ENCODE assay signal across 19 mouse cellular contexts in genomic region chr5:150453490-150453889, GRCm38 (mm10).
A peak's percentile ranks its signal among the peaks of the same experiment; 100 is the strongest.
DNase-seq lines count a peak whose midpoint lies in the region; ATAC-seq and TF ChIP-seq lines count a peak whose summit lies in the region.
"Had no signal": no experiment of that assay in that cellular context is flagged by ENCODE, and none has a peak within 500 bp of the region (broad histone marks: within the 10 kb centered on the region; RNA-seq: fewer than 3 reads in every experiment).

No protein-coding gene starts in this region.

- H3K9me3 ChIP-seq in heart, embryonic 13.5 days, result peaks cover 17% of the 10 kb centered on the region; the same call in 1 of the 2 replicates
- H3K9me3 ChIP-seq in liver, postnatal 0 days (ENCODE audit: low read length), result no peaks in the 10 kb centered on the region; the same call in 1 of the 2 replicates
- H3K9me3 ChIP-seq in liver, embryonic 12.5 days (replicated peaks), result peaks cover 20% of the 10 kb centered on the region
- H3K9me3 ChIP-seq in MEL (replicated peaks; ENCODE audit: insufficient read depth, low read length), result no peaks in the 10 kb centered on the region
- H3K9me3 ChIP-seq: limb, embryonic 10.5 days; midbrain, embryonic 15.5 days had no signal

- TF ChIP-seq POLR2A in MEL (IDR thresholded peaks at IDR 0.05; ENCODE audit: control insufficient read depth in 1 of 2, insufficient read depth in 1 of 2, low read depth in 1 of 2, low read length in 2 of 2, poor library complexity in 1 of 2), result no peak
- no peak for TF ChIP-seq POLR2A in small intestine, adult 2 months (IDR thresholded peaks at IDR 0.05; ENCODE audit: low read depth, low read length)

- ATAC-seq in heart, embryonic 13.5 days (ENCODE audit: extremely low read depth, insufficient number of reproducible peaks, low FRiP score, low TSS enrichment), result peak; percentile 11; the same call in 1 of the 2 replicates
- ATAC-seq in liver, postnatal 0 days, result no peak
- ATAC-seq in liver, embryonic 12.5 days, result no peak
- ATAC-seq: forebrain, embryonic 16.5 days; midbrain, embryonic 15.5 days had no signal

- H3K27me3 ChIP-seq in heart, embryonic 13.5 days (replicated peaks), result no peaks in the 10 kb centered on the region
- H3K27me3 ChIP-seq in liver, postnatal 0 days (ENCODE audit: insufficient read depth, low read length), result no peaks in the 10 kb centered on the region
- no peaks in the 10 kb centered on the region for H3K27me3 ChIP-seq in liver, embryonic 12.5 days (replicated peaks)
- no peaks in the 10 kb centered on the region for H3K27me3 ChIP-seq in MEL (ENCODE audit: control insufficient read depth in 1 of 2, insufficient read depth in 2 of 2, low read length in 2 of 2)
- no peaks in the 10 kb centered on the region for H3K27me3 ChIP-seq in small intestine, adult 2 months (ENCODE audit: control insufficient read depth, insufficient read depth, low read length)
- H3K27me3 ChIP-seq: liver, embryonic 15.5 days; megakaryocyte, embryonic 14.5 days; midbrain, embryonic 15.5 days had no signal

- no peak overlapping the region for H3K9ac ChIP-seq in heart, embryonic 13.5 days
- no peak overlapping the region for H3K9ac ChIP-seq in liver, postnatal 0 days (replicated peaks)
- H3K9ac ChIP-seq in liver, embryonic 12.5 days, result no peak overlapping the region
- H3K9ac ChIP-seq in MEL (ENCODE audit: control insufficient read depth, low read depth, low read length, poor library complexity, severe bottlenecking), result no peak overlapping the region
- H3K9ac ChIP-seq: liver, embryonic 15.5 days; midbrain, embryonic 15.5 days had no signal

- H3K79me2 ChIP-seq in MEL (ENCODE audit: control insufficient read depth, insufficient read depth, low read length, poor library complexity), result no peaks in the 10 kb centered on the region

- TF ChIP-seq CTCF in liver, postnatal 0 days (IDR thresholded peaks at IDR 0.05; ENCODE audit: low read depth), result peak; percentile 25
- TF ChIP-seq CTCF in MEL (IDR thresholded peaks at IDR 0.05 in 2 of 3, conservative IDR thresholded peaks at IDR 0.05 in 1 of 3; ENCODE audit: control insufficient read depth in 1 of 3, insufficient read depth in 1 of 3, low read depth in 2 of 3, low read length in 3 of 3, poor library complexity in 1 of 3, severe bottlenecking in 1 of 3), result peak in 2 of 3 experiments; percentile 31 to 54; a peak in 4 of 6 replicates
- 0 out of 2 replicates have a peak, but pooled peaks have one; percentile 5 for TF ChIP-seq CTCF in small intestine, adult 2 months (IDR thresholded peaks at IDR 0.05; ENCODE audit: extremely low read depth, insufficient read length, insufficient replicate concordance, low read depth, low read length)

- H3K4me1 ChIP-seq in heart, embryonic 13.5 days, result peaks cover 6% of the 10 kb centered on the region; the same call in 1 of the 2 replicates
- H3K4me1 ChIP-seq in liver, postnatal 0 days (ENCODE audit: insufficient read depth), result no peaks in the 10 kb centered on the region
- H3K4me1 ChIP-seq in liver, embryonic 12.5 days, result no peaks in the 10 kb centered on the region
- no peaks in the 10 kb centered on the region for H3K4me1 ChIP-seq in MEL (ENCODE audit: control insufficient read depth in 1 of 2, insufficient read depth in 2 of 2, low read length in 2 of 2)
- H3K4me1 ChIP-seq in small intestine, adult 2 months (ENCODE audit: control insufficient read depth, insufficient read depth, insufficient read length, low read length), result no peaks in the 10 kb centered on the region
- H3K4me1 ChIP-seq: liver, embryonic 15.5 days; megakaryocyte, embryonic 14.5 days; midbrain, embryonic 15.5 days had no signal

- H3K36me3 ChIP-seq in heart, embryonic 13.5 days, result peaks cover 97% of the 10 kb centered on the region
- peaks cover 28% of the 10 kb centered on the region for H3K36me3 ChIP-seq in liver, postnatal 0 days (replicated peaks; ENCODE audit: insufficient read depth, low read length)
- peaks cover 22% of the 10 kb centered on the region for H3K36me3 ChIP-seq in liver, embryonic 12.5 days
- no peaks in the 10 kb centered on the region for H3K36me3 ChIP-seq in MEL (ENCODE audit: control insufficient read depth in 1 of 2, insufficient read depth in 2 of 2, low read length in 2 of 2)
- H3K36me3 ChIP-seq in small intestine, adult 2 months (ENCODE audit: control insufficient read depth, insufficient read depth, low read length), result peaks cover 9% of the 10 kb centered on the region

- no peak overlapping the region for H3K4me2 ChIP-seq in heart, embryonic 13.5 days
- no peak overlapping the region for H3K4me2 ChIP-seq in liver, postnatal 0 days (ENCODE audit: low read depth, low read length)
- no peak overlapping the region for H3K4me2 ChIP-seq in liver, embryonic 12.5 days
- H3K4me2 ChIP-seq: liver, embryonic 15.5 days; midbrain, embryonic 15.5 days had no signal

- 75% methylated on average over 4 of the region's 4 CpGs for WGBS in heart, embryonic 13.5 days
- WGBS in liver, postnatal 0 days (ENCODE audit: insufficient replicate concordance), result 71% methylated on average over 4 of the region's 4 CpGs
- 72% methylated on average over 4 of the region's 4 CpGs for WGBS in liver, embryonic 12.5 days (ENCODE audit: insufficient replicate concordance)
- WGBS in small intestine, adult 2 months, result 89% methylated on average over 4 of the region's 4 CpGs

- no peak overlapping the region for H3K27ac ChIP-seq in heart, embryonic 13.5 days (replicated peaks)
- no peak overlapping the region for H3K27ac ChIP-seq in liver, postnatal 0 days (ENCODE audit: low read depth)
- H3K27ac ChIP-seq in liver, embryonic 12.5 days, result no peak overlapping the region
- H3K27ac ChIP-seq in MEL (ENCODE audit: control insufficient read depth, low read depth, low read length), result no peak overlapping the region
- no peak overlapping the region for H3K27ac ChIP-seq in small intestine, adult 2 months (ENCODE audit: insufficient read depth, low read depth, low read length)
- H3K27ac ChIP-seq: limb, embryonic 10.5 days; liver, embryonic 15.5 days; midbrain, embryonic 15.5 days had no signal

- no peak overlapping the region for H3K4me3 ChIP-seq in heart, embryonic 13.5 days
- H3K4me3 ChIP-seq in liver, postnatal 0 days (ENCODE audit: low read depth, low read length), result no peak overlapping the region
- H3K4me3 ChIP-seq in liver, embryonic 12.5 days, result no peak overlapping the region
- no peak overlapping the region for H3K4me3 ChIP-seq in MEL (ENCODE audit: control insufficient read depth in 1 of 2, insufficient read depth in 1 of 2, low read depth in 2 of 2, low read length in 2 of 2)
- no peak overlapping the region for H3K4me3 ChIP-seq in small intestine, adult 2 months (ENCODE audit: low read depth, low read length)
- H3K4me3 ChIP-seq: limb, embryonic 10.5 days; liver, embryonic 15.5 days; megakaryocyte, embryonic 14.5 days; midbrain, embryonic 15.5 days had no signal

- no peak for TF ChIP-seq EP300 in liver, postnatal 0 days (IDR thresholded peaks at IDR 0.05; ENCODE audit: low read depth)
- no peak for TF ChIP-seq EP300 in MEL (IDR thresholded peaks at IDR 0.05; ENCODE audit: low read depth in 1 of 2, low read length in 2 of 2)

- no peak for DNase-seq in heart, adult 9 months (ENCODE audit: low spot score in 2 of 2)
- DNase-seq in liver, postnatal 0 days, result no peak
- peak; percentile 37 for DNase-seq in MEL (ENCODE audit: low read depth, low spot score)
- no peak for DNase-seq in spleen, postnatal 14 days (ENCODE audit: low spot score in 2 of 2)
- DNase-seq: adrenal gland, postnatal 14 days; cerebellum, postnatal 25 days; embryo, embryonic 11 days; kidney, postnatal 14 days; lung, postnatal 14 days; right cerebral cortex, postnatal 14 days; thymus, postnatal 14 days had no signal

- TF ChIP-seq RAD21 in MEL (IDR thresholded peaks at IDR 0.05; ENCODE audit: low read depth, low read length), result no peak

TF ChIP-seq in MEL, 35 proteins besides CTCF, POLR2A, EP300 and RAD21:
- TF ChIP-seq ZMIZ1 (IDR thresholded peaks at IDR 0.05; ENCODE audit: low read depth, low read length) (no peak), SIN3A (IDR thresholded peaks at IDR 0.05; ENCODE audit: low read length) (no peak), USF1 (IDR thresholded peaks at IDR 0.05; ENCODE audit: low read depth, low read length) (no peak), TAL1 (IDR thresholded peaks at IDR 0.05; ENCODE audit: low read length) (no peak)
